Mouse (Mus musculus) adrenal gland, postnatal 4 days (tissue): Measurements from ENCODE around the gene Gm3526. TPM values are rescaled to one million over a fixed set of nuclear protein-coding genes. Genes with fewer than 3 reads are reported as not detected.
"Not testable (repeated sequence)": the region's sequence is repeated elsewhere in the genome, so short reads cannot be mapped to it uniquely, and the experiment has no call there.

Experiments
- DNase-seq, 2 experiments: peaks; one replicate each; pipeline ENCODE4 v3.0.0; 2021 to 2022; ENCODE audit warnings: low spot score in 2 of 2, mixed read lengths in 2 of 2
- long read RNA-seq, 2 experiments: library from polyadenylated mRNA; stranded (forward); transcript quantifications; one replicate each; pipeline ENCODE4 v2.0.0; 2021
- total RNA-seq, 2 experiments: library from RNA; stranded (reverse); gene quantifications; 2 replicates each; pipeline ENCODE4 v1.2.3; 2021

The Gm3526 gene
- total RNA-seq: under 1 TPM in 1 of 2 experiments, not detected in 1; 0.20 TPM
- long read RNA-seq, experiment 1: 0 reads
- long read RNA-seq, experiment 2: 0 reads

DNA sequence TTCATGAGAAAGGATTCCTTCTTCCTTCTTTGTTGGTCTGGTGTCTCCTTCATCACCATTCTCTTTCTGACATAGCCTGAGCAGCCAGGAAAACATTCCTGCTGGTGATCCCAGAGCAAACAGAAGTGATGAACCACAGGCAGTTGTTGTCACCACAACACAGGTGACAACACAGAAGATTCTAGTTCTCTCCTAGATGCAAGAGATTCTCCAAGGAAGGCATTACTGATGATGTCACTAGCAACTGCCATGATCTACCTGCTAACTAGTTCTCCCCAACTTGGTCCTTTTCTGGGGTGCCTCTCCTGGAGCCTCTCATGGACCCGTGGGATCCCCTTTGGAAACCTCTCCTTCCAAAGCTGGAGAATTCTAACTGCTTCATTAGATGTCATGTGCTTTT, at the start of gene Gm3526:
TSS of gene Gm3526 (minus strand) at position 101 of the 400 bp plus-strand sequence.
- not testable (repeated sequence) for DNase-seq

Other genes starting within 250 kb of the Gm3526 start
- gene Gm3298, start 244.7 kb downstream of the Gm3526 start, total RNA-seq: not detected
- gene 4930555G01Rik, start 210.0 kb downstream of the Gm3526 start, total RNA-seq: not detected
- under 1 TPM; 0.45 to 0.68 TPM for gene Gm8281, start 189.5 kb downstream of the Gm3526 start, total RNA-seq
- not detected for gene Gm8279, start 129.1 kb downstream of the Gm3526 start, total RNA-seq
- gene Gm3317, start 96.0 kb downstream of the Gm3526 start, total RNA-seq: not detected
- gene Gm8271, start 74.8 kb downstream of the Gm3526 start, total RNA-seq: not detected
- gene Gm3542, start 74.3 kb upstream of the Gm3526 start, total RNA-seq: not detected
- not detected for gene Gm3500, start 128.5 kb upstream of the Gm3526 start, total RNA-seq
- gene Gm3194, start 194.9 kb upstream of the Gm3526 start, total RNA-seq: 1 to 10 TPM in 1 of 2 experiments, under 1 TPM in 1; 0.96 to 1.1 TPM
- gene Gm8246, start 217.2 kb upstream of the Gm3526 start, total RNA-seq: not detected
- not detected for gene Gm3187, start 223.6 kb upstream of the Gm3526 start, total RNA-seq
- gene Gm3488, start 241.1 kb upstream of the Gm3526 start, total RNA-seq: under 1 TPM; 0.25 to 0.65 TPM